Mouse (Mus musculus) liver, postnatal 0 days (tissue): ENCODE data around the gene Klf7. TPM values are rescaled to one million over a fixed set of nuclear protein-coding genes. Genes with fewer than 3 reads are reported as not detected.

Source experiments
- ATAC-seq: fragments of 200-750 bp; cut with Nextera tagmentation; 2 replicates; pipeline ENCODE4 v1.8.0; 2017; ENCODE audit warnings: mild to moderate bottlenecking, moderate library complexity
- DNase-seq: peaks from one replicate; pipeline ENCODE4 v3.0.0-alpha.2; 2016
- H3K27ac ChIP-seq: fragments of 300-500 bp; sonication (generic); 2 replicates; pipeline ENCODE4 v1.5.1; 2014; ENCODE audit warnings: antibody characterized with exemption, moderate library complexity, mild to moderate bottlenecking, low read depth
- H3K27me3 ChIP-seq: fragments of 300-500 bp; sonication (generic); 2 replicates; pipeline ENCODE4 v1.6.1; 2014; ENCODE audit warnings: low read length, control low read depth, mixed read lengths; ENCODE audit not compliant: insufficient read depth
- H3K36me3 ChIP-seq: fragments of 300-500 bp; sonication (generic); replicated peaks from 2 replicates; pipeline ENCODE4 v1.6.1; 2014; ENCODE audit warnings: mild to moderate bottlenecking, control low read depth, low read length, moderate library complexity, mixed read lengths; ENCODE audit not compliant: insufficient read depth
- H3K4me1 ChIP-seq: fragments of 300-500 bp; sonication (generic); 2 replicates; pipeline ENCODE4 v1.6.1; 2014; ENCODE audit warnings: antibody characterized with exemption, mild to moderate bottlenecking, control low read depth; ENCODE audit not compliant: insufficient read depth
- H3K4me2 ChIP-seq: fragments of 300-500 bp; sonication (generic); 2 replicates; pipeline ENCODE4 v1.6.1; 2014; ENCODE audit warnings: low read depth, mild to moderate bottlenecking, low read length, moderate library complexity, mixed read lengths
- H3K4me3 ChIP-seq: fragments of 300-500 bp; sonication (generic); 2 replicates; pipeline ENCODE4 v1.5.1; 2014; ENCODE audit warnings: low read depth, low read length
- H3K9ac ChIP-seq: fragments of 300-500 bp; sonication (generic); replicated peaks from 2 replicates; pipeline ENCODE4 v1.6.1; 2014; ENCODE audit warnings: mild to moderate bottlenecking, moderate library complexity
- H3K9me3 ChIP-seq: fragments of 300-500 bp; sonication (generic); 2 replicates; pipeline ENCODE4 v1.6.1; 2016; ENCODE audit warnings: mild to moderate bottlenecking, control low read depth, low read length, mixed read lengths
- CTCF ChIP-seq: sonication (generic); IDR thresholded peaks from 2 replicates; pipeline ENCODE4 v1.5.1; 2016; ENCODE audit warnings: antibody characterized with exemption, low read depth
- EP300 ChIP-seq: IDR thresholded peaks from 2 replicates; pipeline ENCODE4 v1.6.1; 2016; ENCODE audit warnings: antibody characterized with exemption, low read depth, mild to moderate bottlenecking
- WGBS: fragments of 180-500 bp; shearing (Covaris S2); extraction: QIAGEN DNeasy Blood & Tissue Kit; methylation state at CpG from one replicate; pipeline ENCODE4 v1.1.7; 2014; ENCODE audit not compliant: insufficient replicate concordance; 5-methylcytosine and 5-hydroxymethylcytosine counted together
- polyA plus RNA-seq: library from polyadenylated mRNA; unstranded; fragments of >200 nt; fragmentation: Nextera tagmentation; extraction: Ambion mirVana; gene quantifications from 2 replicates; pipeline ENCODE4 v1.2.1, GENCODE M21; 2015

The Klf7 gene
- polyA plus RNA-seq = 4.8 and 5.4 TPM in 2 replicates

DNA sequence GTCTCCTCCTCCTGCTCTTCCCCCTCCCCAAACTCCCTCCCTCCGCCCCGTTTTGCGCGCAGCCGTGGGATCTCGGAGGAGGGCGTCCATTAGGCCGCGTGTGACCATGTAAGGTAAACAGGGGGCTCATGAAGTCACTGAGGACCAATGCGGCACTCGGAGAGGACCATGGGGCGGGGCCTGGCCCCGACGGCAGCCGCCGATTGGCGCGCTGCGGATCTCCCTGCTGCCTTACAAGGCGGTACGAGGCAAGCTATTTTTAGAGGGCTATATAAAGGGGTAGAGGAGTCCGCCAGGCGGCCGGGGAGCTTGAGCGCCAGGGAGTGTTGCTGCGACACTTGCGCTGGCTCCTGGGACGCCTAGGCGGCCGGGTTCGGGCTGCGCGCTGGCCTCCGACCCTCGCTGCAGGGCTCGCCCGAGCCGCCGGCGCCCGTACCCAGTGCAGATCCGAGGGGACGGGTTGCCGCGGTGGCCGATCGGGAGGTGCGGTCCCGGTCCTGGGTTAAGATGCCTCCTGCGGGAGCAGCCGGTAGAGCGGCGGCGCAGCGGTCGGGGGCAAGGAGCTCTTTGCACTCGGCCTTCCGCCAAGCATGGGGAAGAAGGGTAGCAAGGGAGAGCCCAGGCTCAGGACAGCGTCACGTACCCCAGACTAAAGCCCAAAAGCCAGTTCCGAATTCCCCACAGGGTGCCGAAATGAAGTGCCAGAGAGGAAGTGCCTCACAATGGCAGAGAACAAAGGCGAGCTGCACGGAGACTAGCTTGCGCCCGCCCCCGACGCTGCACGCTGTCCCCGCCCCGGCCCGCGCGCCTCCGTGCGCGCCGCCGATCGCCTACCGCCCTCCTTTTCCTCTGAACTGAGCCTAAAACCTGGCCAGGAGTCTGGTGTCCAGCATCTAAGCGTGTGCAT lies at the start of gene Klf7:
Gene Klf7, minus strand, starts transcription at position 724 of the 907 bp plus-strand sequence.
- DNase-seq = peak; percentile 92
- peak within 1 kb of the TSS; percentile 79 for H3K4me2 ChIP-seq
- H3K27ac ChIP-seq = peak within 1 kb of the TSS; percentile 99
- H3K4me3 ChIP-seq = peak within 1 kb of the TSS; percentile 73
- peak within 1 kb of the TSS; percentile 95 for H3K9ac ChIP-seq
- TF ChIP-seq EP300 (no peak), CTCF (peak; percentile 18; the same call in 1 of the 2 replicates)
- H3K4me1 ChIP-seq = peaks cover 24% of the 10 kb centered on the region
- under 1% methylated on average over 69 of the region's 82 CpGs for WGBS
- no peaks in the 10 kb centered on the region for H3K36me3 ChIP-seq
- ATAC-seq = peak; percentile 94
- no peaks in the 10 kb centered on the region for H3K27me3 ChIP-seq
- H3K9me3 ChIP-seq = no peaks in the 10 kb centered on the region

GRCm38 (mm10) chr1:64164526-64165062 lies 42.5 kb upstream of the Klf7 start:
- Histone ChIP-seq H3K4me1 (no peaks in the 10 kb centered on the region), H3K27ac (no peak overlapping the region), H3K4me3 (no peak overlapping the region), H3K9ac (no peak overlapping the region), H3K4me2 (no peak overlapping the region), H3K36me3 (no peaks in the 10 kb centered on the region), H3K9me3 (no peaks in the 10 kb centered on the region), H3K27me3 (no peaks in the 10 kb centered on the region)
- TF ChIP-seq CTCF = no peak
- TF ChIP-seq EP300 = no peak
- WGBS = 76% methylated on average over 5 of the region's 5 CpGs
- ATAC-seq (no peak), DNase-seq (no peak)

DNA sequence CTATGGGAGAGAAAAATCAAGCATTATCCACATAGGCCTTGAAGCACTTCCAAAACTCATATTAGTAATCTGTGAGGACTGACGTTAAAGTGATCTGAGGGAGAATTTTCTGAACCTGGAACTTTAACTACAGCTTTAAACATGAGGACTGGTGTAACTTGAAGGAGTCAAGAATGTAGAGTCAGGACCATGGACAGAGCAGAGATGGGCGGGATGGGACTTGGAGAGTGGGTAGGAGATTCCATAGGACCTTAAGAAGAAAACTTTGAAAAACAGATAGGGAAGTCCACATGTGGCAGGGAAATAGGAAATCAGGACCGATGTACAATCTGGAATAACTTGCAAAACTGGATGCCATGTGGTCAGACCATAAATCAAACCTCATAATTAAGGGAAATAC lies 36.7 kb upstream of the Klf7 start:
- no peaks in the 10 kb centered on the region for H3K27me3 ChIP-seq
- H3K27ac ChIP-seq = no peak overlapping the region
- no peaks in the 10 kb centered on the region for H3K9me3 ChIP-seq
- H3K4me3 ChIP-seq = no peak overlapping the region
- ATAC-seq (no peak), DNase-seq (no peak)
- 40% methylated on average over 3 of the region's 3 CpGs for WGBS
- no peak overlapping the region for H3K9ac ChIP-seq
- no peaks in the 10 kb centered on the region for H3K36me3 ChIP-seq
- TF ChIP-seq EP300 (no peak), CTCF (no peak)
- H3K4me2 ChIP-seq = no peak overlapping the region
- no peaks in the 10 kb centered on the region for H3K4me1 ChIP-seq

- Histone ChIP-seq H3K9me3 (no peaks in the 10 kb centered on the region), H3K27ac (no peak overlapping the region), H3K4me1 (no peaks in the 10 kb centered on the region), H3K9ac (no peak overlapping the region), H3K4me2 (no peak overlapping the region), H3K36me3 (no peaks in the 10 kb centered on the region), H3K4me3 (no peak overlapping the region), H3K27me3 (no peaks in the 10 kb centered on the region)
- WGBS = 88% methylated on average over 3 of the region's 3 CpGs
- TF ChIP-seq EP300 = no peak
- ATAC-seq (no peak), DNase-seq (no peak)
These were observed 27.1 kb upstream of the Klf7 start for GRCm38 (mm10) chr1:64149185-64149584.

- H3K27ac ChIP-seq = no peak overlapping the region
- 65% methylated on average over 6 of the region's 6 CpGs for WGBS
- no peaks in the 10 kb centered on the region for H3K27me3 ChIP-seq
These were observed 20.8 kb upstream of the Klf7 start for GRCm38 (mm10) chr1:64142691-64143445.

DNA sequence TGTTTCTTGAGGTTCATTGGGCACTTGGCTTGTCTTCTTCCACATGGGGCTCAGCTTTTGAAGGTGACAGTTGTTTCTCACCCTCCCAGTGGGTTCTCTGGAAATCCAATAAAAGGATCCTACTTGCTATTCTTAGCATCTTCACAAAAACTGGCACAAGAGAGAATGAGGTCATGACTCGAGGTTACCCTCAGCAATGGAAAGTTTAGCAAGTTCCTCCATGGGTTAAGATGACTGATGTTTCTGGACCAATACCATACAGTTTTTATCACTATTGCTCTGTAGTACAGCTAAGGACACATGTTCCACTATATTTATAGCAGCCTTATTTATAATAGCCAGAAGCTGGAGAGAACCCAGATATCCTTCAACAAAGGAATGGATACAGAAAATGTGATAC lies 12.4 kb upstream of the Klf7 start:
- H3K4me1 ChIP-seq = no peaks in the 10 kb centered on the region
- H3K4me3 ChIP-seq = no peak overlapping the region
- TF ChIP-seq CTCF = no peak
- no peak for TF ChIP-seq EP300
- DNase-seq (no peak), ATAC-seq (no peak)
- H3K4me2 ChIP-seq = no peak overlapping the region
- no peak overlapping the region for H3K27ac ChIP-seq
- H3K27me3 ChIP-seq = no peaks in the 10 kb centered on the region
- no peaks in the 10 kb centered on the region for H3K9me3 ChIP-seq
- H3K9ac ChIP-seq = no peak overlapping the region
- WGBS = 43% methylated on average over 1 of the region's 1 CpGs
- no peaks in the 10 kb centered on the region for H3K36me3 ChIP-seq

More at GRCm38 (mm10) chr1:64142691-64143445, 20.8 kb upstream of the Klf7 start:
- ATAC-seq (no peak), DNase-seq (no peak)
- H3K4me3 ChIP-seq = no peak overlapping the region
- H3K9ac ChIP-seq = no peak overlapping the region
- no peak overlapping the region for H3K4me2 ChIP-seq
- no peak for TF ChIP-seq CTCF
- no peak for TF ChIP-seq EP300
- H3K9me3 ChIP-seq = no peaks in the 10 kb centered on the region
- no peaks in the 10 kb centered on the region for H3K36me3 ChIP-seq
- no peaks in the 10 kb centered on the region for H3K4me1 ChIP-seq
